Mouse (Mus musculus): ENCODE measurements around the gene Syde2. TPM values are rescaled to one million over a fixed set of nuclear protein-coding genes. Genes with fewer than 3 reads are reported as not detected.

Gene Syde2
- total and polyA plus RNA-seq, 3 experiments = 12.4 to 24.1 TPM; not detected in 1

GRCm38 (mm10) chr3:146058263-146058662 is 70.6 kb downstream of the Syde2 start:
- Histone ChIP-seq H3K4me1 (ENCODE audit: control insufficient read depth in 1 of 2, insufficient read depth in 2 of 2, low read length in 2 of 2) (no peaks in the 10 kb centered on the region), H3K4me3 (ENCODE audit: control insufficient read depth in 1 of 2, insufficient read depth in 1 of 2, low read depth in 2 of 2, low read length in 2 of 2) (no peak overlapping the region), H3K79me2 (ENCODE audit: control insufficient read depth, insufficient read depth, low read length, poor library complexity) (no peaks in the 10 kb centered on the region), H3K36me3 (ENCODE audit: control insufficient read depth in 1 of 2, insufficient read depth in 2 of 2, low read length in 2 of 2) (no peaks in the 10 kb centered on the region), H3K9ac (ENCODE audit: control insufficient read depth, low read depth, low read length, poor library complexity, severe bottlenecking) (no peak overlapping the region), H3K9me3 (replicated peaks; ENCODE audit: insufficient read depth, low read length) (no peaks in the 10 kb centered on the region), H3K27me3 (ENCODE audit: control insufficient read depth in 1 of 2, insufficient read depth in 2 of 2, low read length in 2 of 2) (peaks cover 0 to 5% of the 10 kb centered on the region in 2 experiments; a peak in 2 of 4 replicates), H3K27ac (ENCODE audit: control insufficient read depth, low read depth, low read length) (no peak overlapping the region)
- DNase-seq (ENCODE audit: low read depth, low spot score) = peak; percentile 62
- TF ChIP-seq MEF2A (IDR thresholded peaks at IDR 0.05; ENCODE audit: extremely low read depth, insufficient replicate concordance, low read depth, low read length, poor library complexity, severe bottlenecking) (no peak), CHD1 (IDR thresholded peaks at IDR 0.05; ENCODE audit: low read depth, low read length) (no peak), MAX (IDR thresholded peaks at IDR 0.05; ENCODE audit: low read length) (no peak), SMC3 (IDR thresholded peaks at IDR 0.05; ENCODE audit: low read depth, low read length) (peak; percentile 93), ZC3H11A (IDR thresholded peaks at IDR 0.05; ENCODE audit: low read depth, low read length) (peak; percentile 90), MYB (IDR thresholded peaks at IDR 0.05; ENCODE audit: low read depth, low read length) (no peak), GATA1 (IDR thresholded peaks at IDR 0.05; ENCODE audit: low read depth, low read length) (no peak), RAD21 (IDR thresholded peaks at IDR 0.05; ENCODE audit: low read depth, low read length) (peak; percentile 94), BHLHE40 (IDR thresholded peaks at IDR 0.05; ENCODE audit: borderline replicate concordance, low read depth, low read length) (peak; percentile 41; the same call in 1 of the 2 replicates), JUND (IDR thresholded peaks at IDR 0.05; ENCODE audit: low read depth, low read length) (0 out of 2 replicates have a peak, but pooled peaks have one; percentile 40), TBP (IDR thresholded peaks at IDR 0.05; ENCODE audit: low read depth, low read length) (no peak), CTCF (IDR thresholded peaks at IDR 0.05 in 2 of 3, conservative IDR thresholded peaks at IDR 0.05 in 1 of 3; ENCODE audit: control insufficient read depth in 1 of 3, insufficient read depth in 1 of 3, low read depth in 2 of 3, low read length in 3 of 3, poor library complexity in 1 of 3, severe bottlenecking in 1 of 3) (peak; percentile 59 to 94 (median 83)), TCF12 (IDR thresholded peaks at IDR 0.05; ENCODE audit: low read depth, low read length) (0 out of 2 replicates have a peak, but pooled peaks have one; percentile 13), POLR2AphosphoS2 (IDR thresholded peaks at IDR 0.05; ENCODE audit: low read length) (no peak), NRF1 (IDR thresholded peaks at IDR 0.05; ENCODE audit: insufficient read depth, low read depth, low read length, poor library complexity, severe bottlenecking) (no peak), MAZ (IDR thresholded peaks at IDR 0.05; ENCODE audit: low read depth, low read length) (peak; percentile 87; the same call in 1 of the 2 replicates)

- Histone ChIP-seq H3K36me3 (ENCODE audit: control insufficient read depth in 1 of 2, insufficient read depth in 2 of 2, low read length in 2 of 2) (no peaks in the 10 kb centered on the region), H3K4me3 (ENCODE audit: control insufficient read depth in 1 of 2, insufficient read depth in 1 of 2, low read depth in 2 of 2, low read length in 2 of 2) (no peak overlapping the region), H3K9ac (ENCODE audit: control insufficient read depth, low read depth, low read length, poor library complexity, severe bottlenecking) (no peak overlapping the region), H3K27me3 (ENCODE audit: control insufficient read depth in 1 of 2, insufficient read depth in 2 of 2, low read length in 2 of 2) (peaks cover 0 to 5% of the 10 kb centered on the region in 2 experiments; a peak in 2 of 4 replicates), H3K9me3 (replicated peaks; ENCODE audit: insufficient read depth, low read length) (no peaks in the 10 kb centered on the region), H3K79me2 (ENCODE audit: control insufficient read depth, insufficient read depth, low read length, poor library complexity) (no peaks in the 10 kb centered on the region), H3K4me1 (ENCODE audit: control insufficient read depth in 1 of 2, insufficient read depth in 2 of 2, low read length in 2 of 2) (no peaks in the 10 kb centered on the region), H3K27ac (ENCODE audit: control insufficient read depth, low read depth, low read length) (no peak overlapping the region)
- TF ChIP-seq ETS1 (IDR thresholded peaks at IDR 0.05; ENCODE audit: low read depth, low read length) = no peak
- TF ChIP-seq ZC3H11A (IDR thresholded peaks at IDR 0.05; ENCODE audit: low read depth, low read length) = no peak
- TF ChIP-seq ZMIZ1 (IDR thresholded peaks at IDR 0.05; ENCODE audit: low read depth, low read length) = no peak
- no peak for TF ChIP-seq RCOR1 (IDR thresholded peaks at IDR 0.05; ENCODE audit: low read depth, low read length)
- TF ChIP-seq POLR2AphosphoS2 (IDR thresholded peaks at IDR 0.05; ENCODE audit: low read length) = no peak
- DNase-seq (ENCODE audit: low read depth, low spot score) = peak; percentile 5
Observed at GRCm38 (mm10) chr3:146059356-146059926, 71.8 kb downstream of the Syde2 start.
